8 mouse cellular contexts compared by ENCODE assay signal in genomic region chr11:5165471-5165916, GRCm38 (mm10). TPM values are rescaled to one million over a fixed set of nuclear protein-coding genes. Genes with fewer than 3 reads are reported as not detected.
A peak's percentile ranks its signal among the peaks of the same experiment; 100 is the strongest.
DNase-seq lines count a peak whose midpoint lies in the region; ATAC-seq lines count a peak whose summit lies in the region.

No protein-coding gene starts in this region.

- H3K27me3 ChIP-seq in embryonic facial prominence, embryonic 10.5 days (replicated peaks; ENCODE audit: low read depth, poor library complexity, severe bottlenecking), result peaks cover 14% of the 10 kb centered on the region; the same call in 1 of the 2 replicates
- no peaks in the 10 kb centered on the region for H3K27me3 ChIP-seq in intestine, embryonic 16.5 days (replicated peaks; ENCODE audit: control insufficient read depth, insufficient read depth, low read length)
- H3K27me3 ChIP-seq in limb, embryonic 15.5 days, result no peaks in the 10 kb centered on the region

- WGBS in embryonic facial prominence, embryonic 10.5 days, result 18% methylated on average over 8 of the region's 8 CpGs
- WGBS in intestine, embryonic 16.5 days, result 30% methylated on average over 8 of the region's 8 CpGs
- 13% methylated on average over 7 of the region's 8 CpGs for WGBS in limb, embryonic 15.5 days

- H3K9ac ChIP-seq in intestine, embryonic 16.5 days (ENCODE audit: low read depth, low read length), result peak overlapping the region; percentile 14; the same call in 1 of the 2 replicates
- H3K9ac ChIP-seq in limb, embryonic 15.5 days, result no peak overlapping the region

- H3K36me3 ChIP-seq in embryonic facial prominence, embryonic 10.5 days (replicated peaks), result no peaks in the 10 kb centered on the region
- H3K36me3 ChIP-seq in intestine, embryonic 16.5 days (ENCODE audit: control insufficient read depth, insufficient read depth, low read length), result no peaks in the 10 kb centered on the region
- no peaks in the 10 kb centered on the region for H3K36me3 ChIP-seq in limb, embryonic 15.5 days

- H3K4me2 ChIP-seq in intestine, embryonic 16.5 days (ENCODE audit: low read depth, low read length), result no peak overlapping the region
- 0 out of 2 replicates have a peak overlapping the region, but pooled peaks have one; percentile 10 for H3K4me2 ChIP-seq in limb, embryonic 15.5 days

- ATAC-seq in intestine, embryonic 16.5 days, result peak; percentile 58
- peak; percentile 56 for ATAC-seq in limb, embryonic 15.5 days (ENCODE audit: insufficient number of reproducible peaks, low FRiP score, low TSS enrichment, low read depth)
- no peak for ATAC-seq in megakaryocyte-erythroid progenitor cell, adult 5-6 weeks (replicated peaks; ENCODE audit: low FRiP score, low TSS enrichment, poor library complexity, severe bottlenecking)

- peak; percentile 92 for DNase-seq in cerebellum, adult 11-12 months
- DNase-seq in embryonic facial prominence, embryonic 10.5 days (ENCODE audit: low spot score), result peak; percentile 79
- peak; percentile 44 to 45 for DNase-seq in gastrocnemius, postnatal 36 days
- DNase-seq in skeletal muscle tissue, adult 2 months (ENCODE audit: low read depth, low spot score), result peak; percentile 71
- no peak for DNase-seq in testis, postnatal 14 days (ENCODE audit: low spot score)

- intact Hi-C loops in gastrocnemius, postnatal 36 days (cut with DNase I), result no loop called here

- no peak overlapping the region for H3K4me3 ChIP-seq in embryonic facial prominence, embryonic 10.5 days
- no peak overlapping the region for H3K4me3 ChIP-seq in intestine, embryonic 16.5 days (ENCODE audit: low read length)
- H3K4me3 ChIP-seq in limb, embryonic 15.5 days, result no peak overlapping the region

- peaks cover 5% of the 10 kb centered on the region; the same call in 1 of the 2 replicates for H3K9me3 ChIP-seq in embryonic facial prominence, embryonic 10.5 days
- H3K9me3 ChIP-seq in intestine, embryonic 16.5 days (ENCODE audit: control insufficient read depth, low read length), result no peaks in the 10 kb centered on the region
- no peaks in the 10 kb centered on the region for H3K9me3 ChIP-seq in limb, embryonic 15.5 days

- H3K27ac ChIP-seq in embryonic facial prominence, embryonic 10.5 days (replicated peaks), result peak overlapping the region; percentile 84
- H3K27ac ChIP-seq in intestine, embryonic 16.5 days (ENCODE audit: low read length), result peak overlapping the region; percentile 68
- H3K27ac ChIP-seq in limb, embryonic 15.5 days, result peak overlapping the region; percentile 80

- H3K4me1 ChIP-seq in embryonic facial prominence, embryonic 10.5 days, result peaks cover 44% of the 10 kb centered on the region
- peaks cover 3% of the 10 kb centered on the region for H3K4me1 ChIP-seq in intestine, embryonic 16.5 days (ENCODE audit: control insufficient read depth, insufficient read depth, low read length)
- H3K4me1 ChIP-seq in limb, embryonic 15.5 days, result peaks cover 36% of the 10 kb centered on the region

RNA-seq across cellular contexts. Expression of gene Emid1, which starts 13.4 kb away (rescaled TPM):
- 13.1 and 24.6 TPM in 2 replicates for polyA plus RNA-seq in embryonic facial prominence, embryonic 10.5 days (2016; fragmentation: Nextera tagmentation; extraction: Ambion mirVana)
- total RNA-seq in gastrocnemius, postnatal 36 days (2021), result 10 to 100 TPM; 11.7 to 17.6 TPM
- 112 and 120 TPM in 2 replicates for polyA plus RNA-seq in intestine, embryonic 16.5 days (2015; fragmentation: Nextera tagmentation; extraction: Ambion mirVana)
- polyA plus RNA-seq in limb, embryonic 15.5 days (2015; fragmentation: Nextera tagmentation; extraction: Ambion mirVana), result 39.1 and 41.0 TPM in 2 replicates
- total RNA-seq in megakaryocyte-erythroid progenitor cell, adult 5-6 weeks (2014; fragmentation: Nextera tagmentation), result 3.2 and 4.9 TPM in 2 replicates
- 3.4 and 5.2 TPM in 2 replicates for total RNA-seq in megakaryocyte-erythroid progenitor cell, adult 5-6 weeks (2017)
